Mouse (Mus musculus): Measurements from ENCODE around the gene Olfr221.

DNA sequence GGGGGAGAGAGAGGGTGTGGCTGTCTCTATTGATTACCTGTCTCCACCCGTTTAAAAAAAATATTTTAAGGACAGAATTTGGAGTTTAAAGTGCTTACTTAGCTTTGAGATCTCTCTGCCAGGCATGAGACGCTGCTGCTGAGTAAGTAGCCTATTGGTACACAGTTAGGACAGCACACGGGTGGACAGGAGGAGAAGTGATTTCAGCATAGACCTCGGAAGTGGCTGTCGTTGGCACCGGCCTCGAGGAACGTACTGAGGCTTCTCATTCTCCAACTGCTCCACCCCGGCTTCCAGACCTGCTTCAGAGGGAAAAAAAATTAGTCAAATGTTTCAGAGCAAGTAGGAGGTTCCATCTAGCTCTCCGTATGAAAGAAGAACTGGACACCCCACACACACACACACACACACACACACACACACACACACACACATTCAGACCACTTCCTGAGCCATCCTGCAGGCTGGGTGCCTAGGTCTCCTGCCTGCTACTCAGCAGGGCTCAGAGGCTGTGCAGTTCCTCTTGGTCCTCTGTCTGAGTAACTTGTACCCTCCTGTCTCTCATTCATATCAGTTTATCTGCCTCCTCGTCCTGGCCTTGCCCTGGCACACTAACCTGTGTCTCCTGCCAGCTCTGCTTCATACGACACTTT, 46.9 kb downstream of the Olfr221 start:
- TF ChIP-seq POLR2A (IDR thresholded peaks at IDR 0.05; ENCODE audit: control insufficient read depth, low read depth, low read length) (no peak), CTCF (IDR thresholded peaks at IDR 0.05; ENCODE audit: control insufficient read depth, insufficient read depth, insufficient replicate concordance, low read depth, low read length) (no peak)

Data from testis, adult 2 months (tissue).